Mouse (Mus musculus) frontal cortex, adult 2 months (tissue): ENCODE results near the gene Cenpm. TPM values are rescaled to one million over a fixed set of nuclear protein-coding genes. Genes with fewer than 3 reads are reported as not detected.
A peak's percentile ranks its signal among the peaks of the same experiment; 100 is the strongest.

Experiments
- DNase-seq, 2 experiments: peaks; one replicate each; pipeline ENCODE4 v3.0.0; 2022; ENCODE audit warnings: low spot score in 1 of 2; ENCODE audit errors: extremely low spot score in 1 of 2
- polyA plus RNA-seq: library from polyadenylated mRNA; depleted of rRNA; stranded (reverse); fragments of >200 nt; gene quantifications from 2 replicates; pipeline ENCODE4 v1.2.3, GENCODE M21; 2012; rRNA removed

Cenpm gene
- 6.4 and 9.1 TPM in 2 replicates for polyA plus RNA-seq

GRCm38 (mm10) chr15:82244115-82244804, at the start of gene Cenpm:
Gene Cenpm (minus strand): TSS chr15:82244748.
- DNase-seq: peak; percentile 79 to 94

DNA sequence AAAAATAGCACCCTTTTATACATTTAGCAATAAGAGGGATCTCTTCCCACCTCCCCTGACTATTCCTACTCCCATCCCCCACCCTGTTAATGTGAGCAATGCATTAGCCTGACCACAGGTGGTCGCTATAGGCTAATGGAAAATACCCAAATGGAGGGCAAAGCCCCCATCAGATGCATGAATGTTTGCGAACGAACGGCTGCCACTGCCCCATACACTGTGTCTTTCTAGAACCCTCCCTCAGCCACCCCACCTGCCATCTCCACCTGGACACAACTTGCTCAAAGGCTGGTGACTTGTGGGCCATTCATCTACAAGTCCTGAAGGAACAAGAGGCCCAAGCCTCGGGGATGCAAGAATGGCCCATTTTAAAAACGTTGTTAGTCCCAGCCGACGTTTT, 49.5 kb upstream of the Cenpm start:
- DNase-seq: no peak

DNA sequence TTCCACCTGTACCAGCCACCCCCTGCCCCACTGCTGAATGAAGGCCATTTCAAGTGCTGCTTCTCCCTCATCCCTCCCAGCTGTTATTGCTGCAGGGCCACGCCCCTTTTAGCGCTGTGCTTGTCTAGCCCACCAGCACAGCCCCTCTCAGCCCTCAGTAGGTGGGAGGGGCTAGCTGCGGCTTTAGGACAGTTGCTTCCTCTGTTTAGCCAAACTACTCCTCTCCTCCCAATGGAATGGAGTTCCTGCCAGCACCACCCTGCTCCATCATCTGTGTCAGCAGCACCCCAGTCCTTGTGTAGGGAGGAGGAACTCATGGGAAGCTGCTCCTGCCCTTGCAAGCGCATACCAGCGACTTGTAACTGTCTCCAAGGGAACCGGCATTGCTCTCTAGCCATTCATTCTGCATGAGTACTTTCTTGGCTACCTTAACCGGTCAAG, 48.7 kb upstream of the Cenpm start:
- DNase-seq: no peak

DNA sequence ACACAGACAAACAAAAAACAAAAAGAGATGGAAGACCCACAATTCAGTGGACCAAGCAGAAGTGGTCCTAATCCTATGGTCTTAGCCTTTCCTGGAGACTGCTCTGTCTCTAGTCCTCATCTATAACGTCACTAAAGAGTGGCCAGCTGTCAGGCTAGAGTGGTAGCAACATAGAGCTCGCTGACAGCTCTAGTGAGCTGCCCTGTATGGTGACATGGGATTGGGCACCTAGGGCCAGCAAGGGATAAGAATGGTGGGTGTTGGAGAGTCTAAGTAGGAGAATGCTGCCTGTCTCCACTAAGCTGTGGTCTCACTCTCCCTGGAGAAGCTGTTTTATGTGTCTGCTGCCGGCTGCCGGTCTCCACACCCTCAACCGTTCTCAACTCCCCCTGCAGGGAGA, 48.3 kb upstream of the Cenpm start:
- no peak for DNase-seq

GRCm38 (mm10) chr15:82290252-82290651, 45.7 kb upstream of the Cenpm start:
- DNase-seq: no peak

DNA sequence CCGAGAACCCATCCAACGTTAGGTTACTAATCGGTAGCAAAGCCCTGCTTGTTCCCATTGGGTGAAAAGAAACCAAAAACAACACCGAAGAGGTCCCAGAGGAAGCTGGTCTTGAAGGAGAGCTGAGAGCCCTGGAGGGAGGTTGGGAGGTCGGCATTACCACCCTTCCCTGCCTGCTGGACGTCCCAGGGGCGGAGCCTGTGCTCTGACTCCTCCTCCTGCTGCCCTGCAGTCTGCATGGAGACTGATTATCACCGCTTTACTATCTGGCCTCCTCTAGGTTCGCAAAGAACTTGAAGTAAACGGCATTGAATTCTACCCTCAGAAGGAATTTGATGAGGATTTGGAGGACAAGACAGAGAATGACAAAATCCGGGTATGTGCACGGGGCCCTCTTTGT, 41.6 kb upstream of the Cenpm start:
- no peak for DNase-seq

GRCm38 (mm10) chr15:82280638-82281037, 36.1 kb upstream of the Cenpm start:
- no peak for DNase-seq

- peak; percentile 46 to 71 for DNase-seq
Measured at GRCm38 (mm10) chr15:82277591-82277990, 33.0 kb upstream of the Cenpm start.

DNA sequence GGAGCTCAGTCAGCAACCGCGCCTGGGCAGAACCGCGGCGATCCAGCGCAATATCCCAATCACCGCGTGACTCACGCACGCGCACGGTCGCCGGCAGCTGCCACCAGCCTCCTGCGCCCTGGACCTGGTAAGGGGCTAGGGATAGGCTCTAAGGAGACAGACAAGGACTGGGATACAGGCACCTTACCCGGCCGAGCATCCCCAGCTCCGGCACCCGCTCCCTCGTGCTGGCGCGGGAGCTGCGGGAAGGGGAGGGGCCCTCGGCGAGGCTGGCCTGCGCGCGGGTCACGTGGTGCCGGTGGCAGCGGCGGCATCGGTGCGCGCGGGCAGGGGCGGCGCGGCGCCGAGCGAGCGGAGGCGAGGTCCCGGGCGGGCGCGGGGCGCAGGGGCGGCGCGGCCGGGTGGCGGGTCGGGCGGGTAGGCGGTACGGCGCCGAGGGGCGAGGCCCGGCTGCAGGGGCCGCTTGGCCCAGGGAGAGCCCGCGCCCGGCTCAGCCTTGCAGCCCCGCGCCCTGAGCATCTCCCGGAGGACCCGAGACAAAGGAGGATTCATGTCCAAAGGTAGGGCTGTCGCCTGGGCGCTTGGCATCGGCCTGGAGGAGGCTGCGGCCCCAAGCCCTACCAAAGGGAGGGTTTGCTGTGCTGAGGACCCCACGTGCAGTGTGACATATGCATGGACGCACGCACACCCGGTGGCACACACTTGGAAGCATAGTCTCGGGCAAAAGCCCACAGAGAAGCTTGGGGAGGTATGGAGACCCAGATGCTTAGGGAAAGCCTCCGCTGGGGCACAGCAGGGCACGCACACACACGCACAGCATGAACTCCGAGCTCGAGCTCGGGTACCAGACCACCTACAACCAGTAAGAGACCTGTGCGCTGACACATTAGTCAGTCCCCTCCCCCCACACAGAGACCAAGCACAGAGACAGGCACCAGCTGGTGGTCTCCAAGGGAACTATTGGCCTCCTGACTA, 30.7 kb upstream of the Cenpm start:
- peak in 1 of 2 experiments; percentile 80 for DNase-seq

GRCm38 (mm10) chr15:82274593-82274926, 30.0 kb upstream of the Cenpm start, which contains the start of gene Sept3:
Gene Sept3 (plus strand): TSS chr15:82274893.
- no peak for DNase-seq

GRCm38 (mm10) chr15:82272295-82272694, 27.7 kb upstream of the Cenpm start:
- no peak for DNase-seq

DNA sequence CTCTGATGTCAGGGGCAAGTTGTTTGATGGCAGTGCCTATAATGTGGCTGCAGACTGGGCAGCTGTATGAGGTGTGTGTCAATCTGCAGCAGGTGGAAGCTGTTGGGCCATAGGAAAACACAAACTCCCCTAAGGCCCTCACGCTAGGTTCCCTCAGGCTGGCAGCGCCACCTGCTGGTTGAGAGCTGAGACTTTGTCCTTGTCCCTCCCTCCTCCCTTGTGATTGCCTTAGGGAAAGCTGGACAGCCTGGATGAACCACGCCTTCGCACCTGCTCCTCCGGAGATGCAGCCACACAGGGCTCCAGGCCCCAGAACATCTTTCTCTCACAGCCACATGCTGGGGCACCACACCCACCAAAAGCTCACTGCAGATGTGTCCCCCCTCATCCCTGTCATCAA, 26.7 kb upstream of the Cenpm start:
- DNase-seq: peak in 1 of 2 experiments; percentile 82

DNA sequence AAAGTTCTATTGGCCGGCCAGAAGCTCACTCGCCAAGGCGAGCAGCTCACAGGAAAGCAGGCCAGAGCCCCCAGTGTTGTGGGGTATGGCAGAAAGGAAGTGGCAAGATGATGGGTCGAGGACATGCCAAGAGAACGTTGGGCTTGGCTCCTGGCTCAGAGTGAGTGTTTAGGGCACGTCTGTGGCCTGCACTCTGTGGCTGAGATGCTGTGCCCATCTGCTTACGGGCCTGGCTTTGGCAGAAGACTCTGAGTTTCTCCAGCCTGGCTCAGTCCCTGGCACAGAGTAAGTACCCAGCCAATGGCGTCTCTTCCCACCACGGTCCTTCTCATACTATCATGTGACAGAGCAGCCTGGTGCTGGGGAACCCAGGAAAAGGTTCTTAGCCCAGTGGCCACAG, 24.2 kb upstream of the Cenpm start:
- DNase-seq: no peak

DNA sequence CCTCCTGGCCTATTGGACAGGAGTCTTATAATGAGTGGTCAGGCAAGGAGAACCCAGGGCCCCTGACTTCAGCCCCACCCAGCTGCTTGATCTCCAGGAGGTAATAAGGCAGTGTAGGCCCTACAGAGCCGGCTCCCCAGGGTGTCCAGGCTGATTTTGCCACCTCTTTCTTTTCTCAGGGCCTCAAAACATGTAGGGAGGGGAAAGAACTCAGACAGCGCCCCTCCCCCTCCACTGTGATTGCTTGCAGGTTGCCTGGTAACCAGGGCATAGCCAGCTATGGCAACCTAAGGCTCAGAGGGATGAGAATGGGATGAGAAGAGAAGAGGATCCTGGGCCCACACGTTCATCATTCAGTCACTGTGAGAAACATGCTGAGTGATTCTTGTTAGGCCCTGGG, 23.6 kb upstream of the Cenpm start:
- DNase-seq: peak in 1 of 2 experiments; percentile 59

DNA sequence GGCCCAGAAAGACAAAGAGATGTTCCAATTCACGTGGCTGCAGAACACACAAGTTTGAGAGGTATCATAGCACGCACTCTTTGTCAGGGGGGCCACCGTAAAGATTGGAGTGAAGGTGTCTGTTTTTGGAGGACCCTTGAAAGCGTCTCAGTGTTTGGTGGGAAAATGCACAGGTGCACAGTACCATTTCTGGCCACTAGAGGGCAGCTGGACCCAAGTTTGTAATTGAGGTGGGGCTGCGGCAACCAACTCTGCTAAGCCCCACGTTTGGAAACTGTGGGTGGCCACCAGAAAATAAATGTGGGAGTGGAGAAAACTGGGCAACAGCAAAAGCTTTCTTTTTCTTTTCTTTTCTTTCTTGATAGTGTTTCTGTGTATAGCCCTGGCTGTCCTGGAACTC, 21.8 kb upstream of the Cenpm start:
- DNase-seq: peak in 1 of 2 experiments; percentile 85

- peak in 1 of 2 experiments; percentile 85 for DNase-seq
Measured at GRCm38 (mm10) chr15:82259510-82259909, 15.0 kb upstream of the Cenpm start.

GRCm38 (mm10) chr15:82255944-82256383, 11.4 kb upstream of the Cenpm start:
- DNase-seq: peak; percentile 92

- DNase-seq: peak in 1 of 2 experiments; percentile 63
Measured at GRCm38 (mm10) chr15:82255248-82255647, 10.7 kb upstream of the Cenpm start.

DNA sequence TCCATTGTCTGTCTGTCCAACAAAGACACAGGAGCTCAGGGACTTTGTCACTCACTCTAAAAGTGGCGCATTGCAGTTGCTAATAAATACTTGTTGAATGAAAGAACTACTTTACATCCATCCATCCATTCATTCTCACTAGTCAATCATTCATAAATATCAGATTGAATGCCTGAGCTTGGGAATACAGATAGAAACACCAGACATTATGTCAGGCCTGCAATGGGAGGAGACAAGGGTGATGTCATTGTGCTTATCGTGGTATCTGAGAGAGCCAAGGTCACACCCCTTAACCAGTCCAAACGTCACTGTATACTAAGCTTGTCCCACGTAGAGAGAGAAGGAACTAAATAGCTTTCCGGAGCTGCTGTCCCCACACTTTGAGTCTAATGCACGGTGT, 7.5 kb upstream of the Cenpm start, which contains the start of gene 1500009C09Rik:
Gene 1500009C09Rik, plus strand, starts transcription at position 301 of the 400 bp plus-strand sequence.
- DNase-seq: no peak

- DNase-seq: no peak
Measured at GRCm38 (mm10) chr15:82251579-82251978, 7.0 kb upstream of the Cenpm start.

GRCm38 (mm10) chr15:82247131-82247776, 2.7 kb upstream of the Cenpm start:
- DNase-seq: no peak
